Mouse (Mus musculus) stomach, postnatal 0 days (tissue): ENCODE measurements around the gene Hnrnph3.

Source experiments
- CTCF ChIP-seq: IDR thresholded peaks from 2 replicates; pipeline ENCODE4 v1.5.1; 2016; ENCODE audit warnings: antibody characterized with exemption, low read depth, mild to moderate bottlenecking, moderate library complexity
- EP300 ChIP-seq: optimal IDR thresholded peaks from 2 replicates; pipeline ENCODE3; 2016; ENCODE audit warnings: antibody characterized with exemption

DNA sequence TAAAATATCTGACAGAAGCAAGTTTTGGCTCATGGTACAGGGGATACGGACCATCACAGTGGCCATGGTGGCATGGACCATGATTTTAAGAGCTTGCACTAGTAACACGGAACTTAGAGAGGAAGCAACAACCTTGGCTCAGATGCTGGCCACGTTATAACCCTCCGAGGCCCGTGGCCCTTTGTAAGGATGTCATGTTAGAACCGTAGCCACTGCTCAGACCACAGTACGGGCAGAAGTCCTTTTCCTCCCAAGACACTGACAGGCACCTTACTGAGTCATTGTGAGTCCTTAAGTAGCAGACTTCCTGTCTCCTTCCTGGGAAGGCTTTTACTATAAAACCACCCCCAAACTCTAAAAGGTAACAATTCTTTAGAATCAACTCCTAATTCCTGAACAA is 27.2 kb upstream of the Hnrnph3 start:
- no peak for TF ChIP-seq EP300
- no peak for TF ChIP-seq CTCF
